Mouse (Mus musculus) CH12.LX (cell line): ENCODE measurements around the gene Zfand2a.

Source experiments
- BHLHE40 ChIP-seq: IDR thresholded peaks from 2 replicates; pipeline ENCODE4 v1.6.1; 2011; ENCODE audit warnings: mild to moderate bottlenecking, low read depth, low read length, improper control_type of control experiment
- CTCF ChIP-seq, 2 experiments: IDR thresholded peaks in 1 of 2; conservative IDR thresholded peaks in 1 of 2; 2 replicates each; pipeline ENCODE4 v1.5.1; 2011 to 2012; ENCODE audit warnings: low read depth in 2 of 2, low read length in 2 of 2, improper control_type of control experiment in 1 of 2, inconsistent platforms in 1 of 2, mild to moderate bottlenecking in 1 of 2, moderate library complexity in 1 of 2
- E2F4 ChIP-seq: IDR thresholded peaks from 2 replicates; pipeline ENCODE4 v1.6.1; 2011; ENCODE audit warnings: low read depth, low read length, improper control_type of control experiment; ENCODE audit not compliant: insufficient replicate concordance
- EP300 ChIP-seq: IDR thresholded peaks from 2 replicates; pipeline ENCODE4 v1.6.1; 2011; ENCODE audit warnings: low read length, improper control_type of control experiment
- MAFK ChIP-seq: IDR thresholded peaks from 2 replicates; pipeline ENCODE4 v1.6.1; 2011; ENCODE audit warnings: low read length, improper control_type of control experiment; ENCODE audit not compliant: insufficient replicate concordance
- MAZ ChIP-seq: IDR thresholded peaks from 2 replicates; pipeline ENCODE4 v1.6.1; 2012; ENCODE audit warnings: low read depth, mild to moderate bottlenecking, inconsistent platforms, low read length, improper control_type of control experiment, moderate library complexity
- NRF1 ChIP-seq: IDR thresholded peaks from 2 replicates; pipeline ENCODE4 v1.6.1; 2014; ENCODE audit warnings: low read depth, mild to moderate bottlenecking, inconsistent platforms, low read length, improper control_type of control experiment, moderate library complexity
- POLR2A ChIP-seq: IDR thresholded peaks from 2 replicates; pipeline ENCODE4 v1.6.1; 2011; ENCODE audit warnings: low read depth, mild to moderate bottlenecking, improper control_type of control experiment, low read length
- POLR2AphosphoS2 ChIP-seq: IDR thresholded peaks from 2 replicates; pipeline ENCODE4 v1.6.1; 2011; ENCODE audit warnings: low read depth, low read length, improper control_type of control experiment
- SIN3A ChIP-seq: IDR thresholded peaks from 2 replicates; pipeline ENCODE4 v1.6.1; 2012; ENCODE audit warnings: low read length, improper control_type of control experiment, inconsistent platforms
- SMC3 ChIP-seq: IDR thresholded peaks from 2 replicates; pipeline ENCODE4 v1.6.1; 2011; ENCODE audit warnings: low read depth, low read length, improper control_type of control experiment
- TCF12 ChIP-seq: IDR thresholded peaks from 2 replicates; pipeline ENCODE4 v1.6.1; 2014; ENCODE audit warnings: low read depth, mild to moderate bottlenecking, inconsistent platforms, low read length, improper control_type of control experiment
- USF1 ChIP-seq: IDR thresholded peaks from 2 replicates; pipeline ENCODE4 v1.6.1; 2014; ENCODE audit warnings: low read depth, mild to moderate bottlenecking, inconsistent platforms, low read length, improper control_type of control experiment
- ZNF384 ChIP-seq: IDR thresholded peaks from 2 replicates; pipeline ENCODE4 v1.6.1; 2012; ENCODE audit warnings: low read depth, low read length, improper control_type of control experiment, inconsistent platforms

- no peak for TF ChIP-seq POLR2A
- no peak for TF ChIP-seq CTCF (conservative IDR thresholded peaks at IDR 0.05 in 1 of 2, IDR thresholded peaks at IDR 0.05 in 1 of 2; ENCODE audit: low read depth in 2 of 2, low read length in 2 of 2)
- TF ChIP-seq SMC3, result no peak
- no peak for TF ChIP-seq MAFK
- no peak for TF ChIP-seq SIN3A
- TF ChIP-seq E2F4, result no peak
- TF ChIP-seq USF1, result no peak
- no peak for TF ChIP-seq BHLHE40
- TF ChIP-seq TCF12, result no peak
- TF ChIP-seq EP300, result no peak
- no peak for TF ChIP-seq MAZ
- TF ChIP-seq NRF1, result no peak
- TF ChIP-seq POLR2AphosphoS2, result no peak
- TF ChIP-seq ZNF384, result no peak
Measured at GRCm38 (mm10) chr5:139490131-139490530, 5.8 kb upstream of the Zfand2a start.
